Mouse (Mus musculus) central nervous system, embryonic 18 days (tissue): Measurements from ENCODE around the gene Ifit1bl2. TPM values are rescaled to one million over a fixed set of nuclear protein-coding genes. Genes with fewer than 3 reads are reported as not detected.

ENCODE experiments used
- polyA plus RNA-seq: library from polyadenylated mRNA; depleted of rRNA; stranded (reverse); fragments of >200 nt; gene quantifications from 2 replicates; pipeline ENCODE4 v1.2.3, GENCODE M21; 2012; rRNA removed

Ifit1bl2 gene
- polyA plus RNA-seq = 0.19 and 0.31 TPM in 2 replicates

GRCm38 (mm10) chr19:34640623-34641022 lies at the start of gene Ifit1bl2, which contains the start of gene Ifit1:
Ifit1bl2 (minus strand) TSS chr19:34640743.
Ifit1 (plus strand) TSS chr19:34640871.

DNA sequence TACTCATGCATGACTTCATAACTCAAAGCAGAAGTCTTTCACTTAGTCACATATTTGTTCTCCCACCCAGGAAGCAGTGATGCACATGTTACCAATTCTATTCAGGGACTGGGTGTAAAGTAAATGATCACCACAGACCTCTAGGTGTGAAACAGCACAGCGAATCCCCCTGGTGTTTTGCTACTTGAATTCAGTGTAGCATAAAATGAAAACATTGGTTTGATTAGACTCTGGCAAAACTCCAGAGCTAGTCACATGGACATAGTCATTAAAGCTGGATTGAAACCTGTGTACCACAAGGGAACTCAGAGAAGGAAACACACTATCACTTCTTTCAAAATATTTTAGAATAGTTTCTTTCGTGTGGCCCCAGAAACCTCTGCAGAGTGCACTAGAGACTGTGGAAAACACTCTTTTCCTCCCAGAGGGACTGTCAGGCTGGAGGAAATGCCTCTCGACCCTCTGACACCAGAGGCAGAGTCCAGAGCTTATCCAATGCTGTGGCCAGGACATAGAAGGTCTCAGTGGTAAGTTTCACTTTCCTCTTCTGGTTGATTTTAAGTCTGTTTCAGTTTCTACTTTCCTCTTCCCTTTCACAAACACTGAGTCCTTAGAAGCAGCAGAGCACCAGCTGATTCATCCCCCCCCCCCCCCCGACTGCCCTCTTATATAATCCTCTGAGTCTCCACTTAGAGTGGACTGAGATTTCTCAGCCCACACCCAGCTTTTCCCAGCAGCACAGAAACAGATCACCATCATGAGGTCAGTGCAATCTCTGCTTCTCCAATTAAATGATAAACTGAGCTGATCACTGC lies 33.1 kb downstream of the Ifit1bl2 start, which contains the start of gene Ifit3b:
TSS of gene Ifit3b (plus strand) at position 734 of the 815 bp plus-strand sequence.

GRCm38 (mm10) chr19:34601888-34602287 lies 38.7 kb downstream of the Ifit1bl2 start, which contains the start of gene Ifit1bl1:
Ifit1bl1 (minus strand) TSS chr19:34601956.

GRCm38 (mm10) chr19:34583126-34583766 lies 57.3 kb downstream of the Ifit1bl2 start, which contains the start of gene Ifit3:
Ifit3 (plus strand) TSS chr19:34583531.

Other genes with a start within 250 kb of the Ifit1bl2 start
- 1.1 and 1.6 TPM in 2 replicates for gene Ch25h, start 165.6 kb downstream of the Ifit1bl2 start, polyA plus RNA-seq
- gene Lipa, start 113.3 kb downstream of the Ifit1bl2 start, polyA plus RNA-seq = 16.9 and 18.2 TPM in 2 replicates
- gene Ifit2, start 90.0 kb downstream of the Ifit1bl2 start, polyA plus RNA-seq = 4.6 TPM in 2 replicates
- 1.4 and 2.5 TPM in 2 replicates for gene Ifit3, start 57.2 kb downstream of the Ifit1bl2 start, polyA plus RNA-seq
- gene Ifit1bl1, start 38.8 kb downstream of the Ifit1bl2 start, polyA plus RNA-seq = 1.1 and 1.3 TPM in 2 replicates
- gene Ifit3b, start 32.8 kb downstream of the Ifit1bl2 start, polyA plus RNA-seq = 0.06 and 0.33 TPM in 2 replicates
- 1.0 and 1.4 TPM in 2 replicates for gene Ifit1, start 128 bp upstream of the Ifit1bl2 start, polyA plus RNA-seq
- gene Slc16a12, start 106.5 kb upstream of the Ifit1bl2 start, polyA plus RNA-seq = 1.8 and 1.9 TPM in 2 replicates
- gene Pank1, start 238.7 kb upstream of the Ifit1bl2 start, polyA plus RNA-seq = 3.7 TPM in 2 replicates